Mouse (Mus musculus): Measurements from ENCODE around the gene Scgb2b17.
"Not testable (repeated sequence)": the region's sequence is repeated elsewhere in the genome, so short reads cannot be mapped to it uniquely, and the experiment has no call there.

The Scgb2b17 gene

DNA sequence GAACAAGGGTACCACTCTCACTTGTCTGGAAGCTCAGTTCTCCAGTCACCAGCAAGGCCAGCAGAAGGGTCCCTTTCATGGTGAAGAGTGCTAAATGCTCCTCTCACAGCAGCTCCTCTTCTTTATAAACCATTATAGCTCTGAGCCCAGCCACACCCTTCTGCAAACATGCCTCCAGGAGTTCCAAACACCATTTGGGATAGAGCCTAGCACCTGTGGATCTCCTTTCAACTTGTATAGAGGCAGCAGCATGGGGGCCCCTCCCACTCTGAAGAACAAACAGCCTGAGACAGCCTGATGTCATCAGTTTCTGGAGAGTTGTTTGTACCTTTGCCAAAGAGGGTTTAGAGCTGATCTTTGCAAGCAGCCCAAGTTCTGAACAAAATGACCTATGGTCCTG is at the start of gene Scgb2b17:
Gene Scgb2b17, minus strand, starts transcription at position 101 of the 400 bp plus-strand sequence.
- not testable (repeated sequence) for DNase-seq (ENCODE audit: low read depth, low spot score)

DNA sequence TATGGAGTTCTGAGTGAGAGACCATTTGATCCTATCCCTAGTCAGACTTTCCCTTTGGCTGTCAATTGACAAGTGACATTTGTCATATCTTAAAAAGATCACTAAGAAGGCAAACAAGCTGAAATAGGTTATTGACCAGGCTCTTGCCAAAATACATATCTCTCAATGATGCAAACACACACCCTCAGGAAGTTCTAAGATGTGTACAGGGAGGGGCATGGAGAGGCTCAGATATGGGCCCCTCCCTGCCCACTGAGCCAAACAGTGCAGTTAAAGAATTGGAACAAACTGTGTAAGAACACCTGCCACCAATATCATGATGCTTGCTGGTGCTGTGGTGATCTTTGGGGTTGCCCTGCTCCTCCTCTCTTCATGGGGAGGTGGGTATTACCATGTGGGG is 6.8 kb upstream of the Scgb2b17 start, which contains the start of gene Scgb1b17:
Gene Scgb1b17, plus strand, starts transcription at position 301 of the 400 bp plus-strand sequence.
- not testable (repeated sequence) for DNase-seq (ENCODE audit: low read depth, low spot score)
